Mouse (Mus musculus): ENCODE results near the gene Barx2.
A peak's percentile ranks its signal among the peaks of the same experiment; 100 is the strongest.

The Barx2 gene

GRCm38 (mm10) chr9:31888333-31888732 is 24.9 kb downstream of the Barx2 start:
- DNase-seq (ENCODE audit: low read depth, low spot score) = no peak

- DNase-seq (ENCODE audit: low read depth, low spot score) = no peak
Observed at GRCm38 (mm10) chr9:31886258-31886657, 27.0 kb downstream of the Barx2 start.

GRCm38 (mm10) chr9:31882376-31882775 is 30.9 kb downstream of the Barx2 start:
- no peak for DNase-seq (ENCODE audit: low read depth, low spot score)

GRCm38 (mm10) chr9:31875556-31875955 is 37.7 kb downstream of the Barx2 start:
- no peak for DNase-seq (ENCODE audit: low read depth, low spot score)

- no peak for DNase-seq (ENCODE audit: low read depth, low spot score)
Observed at GRCm38 (mm10) chr9:31874236-31874635, 39.0 kb downstream of the Barx2 start.

GRCm38 (mm10) chr9:31871410-31871809 is 41.9 kb downstream of the Barx2 start:
- no peak for DNase-seq (ENCODE audit: low read depth, low spot score)

GRCm38 (mm10) chr9:31868823-31869460 is 44.3 kb downstream of the Barx2 start:
- DNase-seq (ENCODE audit: low read depth, low spot score) = no peak

- no peak for DNase-seq (ENCODE audit: low read depth, low spot score)
Observed at GRCm38 (mm10) chr9:31863830-31864229, 49.4 kb downstream of the Barx2 start.

- no peak for DNase-seq (ENCODE audit: low read depth, low spot score)
Observed at GRCm38 (mm10) chr9:31859446-31859845, 53.8 kb downstream of the Barx2 start.

GRCm38 (mm10) chr9:31858720-31859340 is 54.4 kb downstream of the Barx2 start:
- peak; percentile 61 for DNase-seq (ENCODE audit: low read depth, low spot score)

GRCm38 (mm10) chr9:31857512-31857911 is 55.8 kb downstream of the Barx2 start:
- no peak for DNase-seq (ENCODE audit: low read depth, low spot score)

GRCm38 (mm10) chr9:31856437-31856836 is 56.8 kb downstream of the Barx2 start:
- peak; percentile 19 for DNase-seq (ENCODE audit: low read depth, low spot score)

GRCm38 (mm10) chr9:31855668-31856067 is 57.6 kb downstream of the Barx2 start:
- no peak for DNase-seq (ENCODE audit: low read depth, low spot score)

GRCm38 (mm10) chr9:31851710-31852109 is 61.6 kb downstream of the Barx2 start:
- no peak for DNase-seq (ENCODE audit: low read depth, low spot score)

- DNase-seq (ENCODE audit: low read depth, low spot score) = no peak
Observed at GRCm38 (mm10) chr9:31850706-31851105, 62.6 kb downstream of the Barx2 start.

- no peak for DNase-seq (ENCODE audit: low read depth, low spot score)
Observed at GRCm38 (mm10) chr9:31849387-31849786, 63.9 kb downstream of the Barx2 start.

- no peak for DNase-seq (ENCODE audit: low read depth, low spot score)
Observed at GRCm38 (mm10) chr9:31844614-31845013, 68.6 kb downstream of the Barx2 start.

GRCm38 (mm10) chr9:31841108-31841815 is 72.0 kb downstream of the Barx2 start:
- no peak for DNase-seq (ENCODE audit: low read depth, low spot score)

GRCm38 (mm10) chr9:31840571-31840970 is 72.7 kb downstream of the Barx2 start:
- no peak for DNase-seq (ENCODE audit: low read depth, low spot score)

GRCm38 (mm10) chr9:31840037-31840436 is 73.2 kb downstream of the Barx2 start:
- DNase-seq (ENCODE audit: low read depth, low spot score) = no peak

- DNase-seq (ENCODE audit: low read depth, low spot score) = no peak
Observed at GRCm38 (mm10) chr9:31839106-31840027, 73.9 kb downstream of the Barx2 start.

- no peak for DNase-seq (ENCODE audit: low read depth, low spot score)
Observed at GRCm38 (mm10) chr9:31838047-31838446, 75.2 kb downstream of the Barx2 start.
